Mouse (Mus musculus): ENCODE data around the gene Fam19a5. TPM values are rescaled to one million over a fixed set of nuclear protein-coding genes. Genes with fewer than 3 reads are reported as not detected.

Fam19a5 gene
- polyA plus RNA-seq, 1 experiment from 2014 or later: 5.9 TPM

DNA sequence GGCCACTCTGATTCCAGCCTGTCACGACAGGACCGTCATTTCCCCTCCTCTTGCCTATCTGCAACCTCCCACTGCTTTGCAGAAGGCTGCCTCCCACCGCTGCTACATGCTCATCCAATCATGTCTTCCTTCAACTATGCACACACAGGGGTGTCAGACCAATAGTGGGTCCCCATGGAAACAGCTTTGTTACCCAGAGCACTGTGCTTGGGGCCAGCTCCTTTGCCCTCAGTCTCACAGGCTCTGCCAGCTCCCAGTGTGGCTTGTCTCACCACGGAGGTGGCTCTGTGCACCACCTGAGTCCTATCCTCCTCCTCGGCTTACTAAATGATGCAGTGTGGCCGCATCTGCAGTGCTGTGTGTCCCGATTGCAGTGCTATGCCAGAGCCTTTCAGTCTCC, 123.3 kb downstream of the Fam19a5 start:
- TF ChIP-seq CTCF (IDR thresholded peaks at IDR 0.05; ENCODE audit: low read depth): no peak
- Histone ChIP-seq H3K4me2 (ENCODE audit: low read length) (no peak overlapping the region), H3K4me1 (replicated peaks; ENCODE audit: insufficient read depth, low read length) (no peaks in the 10 kb centered on the region), H3K27ac (no peak overlapping the region), H3K27me3 (ENCODE audit: insufficient read depth, low read length) (no peaks in the 10 kb centered on the region), H3K9me3 (replicated peaks; ENCODE audit: low read length) (no peaks in the 10 kb centered on the region), H3K9ac (ENCODE audit: low read depth, low read length) (no peak overlapping the region), H3K36me3 (ENCODE audit: insufficient read depth, low read length) (no peaks in the 10 kb centered on the region), H3K4me3 (replicated peaks; ENCODE audit: low read depth, low read length) (no peak overlapping the region)
- ATAC-seq (replicated peaks; ENCODE audit: low FRiP score, low read depth): no peak
- WGBS: 66% methylated on average over 7 of the region's 7 CpGs
- DNase-seq (ENCODE audit: low spot score): no peak

DNA sequence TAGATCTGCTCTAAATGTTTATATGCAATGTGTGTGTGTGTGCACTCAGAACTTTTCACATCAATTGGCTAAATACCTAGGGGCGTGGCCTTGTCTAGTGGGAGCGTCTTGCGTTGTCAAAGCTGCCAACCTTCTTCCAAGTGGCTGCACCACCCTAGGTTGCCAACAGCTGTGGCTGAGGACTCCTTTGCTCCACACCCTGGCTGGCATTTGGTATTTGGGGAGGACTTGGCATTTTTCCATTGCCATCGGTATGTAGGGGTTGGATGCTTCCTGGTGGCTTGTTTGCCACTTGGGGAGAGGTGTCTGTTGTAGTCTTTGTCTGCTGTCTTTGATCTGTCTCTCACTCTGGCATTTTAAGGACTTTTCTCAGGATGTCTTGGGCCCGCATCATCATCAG, 124.0 kb downstream of the Fam19a5 start:
- Histone ChIP-seq H3K4me3 (replicated peaks; ENCODE audit: low read depth, low read length) (no peak overlapping the region), H3K27ac (no peak overlapping the region), H3K9ac (ENCODE audit: low read depth, low read length) (no peak overlapping the region), H3K27me3 (ENCODE audit: insufficient read depth, low read length) (no peaks in the 10 kb centered on the region), H3K9me3 (replicated peaks; ENCODE audit: low read length) (no peaks in the 10 kb centered on the region), H3K36me3 (ENCODE audit: insufficient read depth, low read length) (no peaks in the 10 kb centered on the region), H3K4me2 (ENCODE audit: low read length) (no peak overlapping the region), H3K4me1 (replicated peaks; ENCODE audit: insufficient read depth, low read length) (no peaks in the 10 kb centered on the region)
- 65% methylated on average over 5 of the region's 5 CpGs for WGBS
- TF ChIP-seq CTCF (IDR thresholded peaks at IDR 0.05; ENCODE audit: low read depth): no peak
- no peak for ATAC-seq (replicated peaks; ENCODE audit: low FRiP score, low read depth)
- no peak for DNase-seq (ENCODE audit: low spot score)

- 53% methylated on average over 9 of the region's 9 CpGs for WGBS
Measured at GRCm38 (mm10) chr15:87671929-87672328, 127.8 kb downstream of the Fam19a5 start.

DNA sequence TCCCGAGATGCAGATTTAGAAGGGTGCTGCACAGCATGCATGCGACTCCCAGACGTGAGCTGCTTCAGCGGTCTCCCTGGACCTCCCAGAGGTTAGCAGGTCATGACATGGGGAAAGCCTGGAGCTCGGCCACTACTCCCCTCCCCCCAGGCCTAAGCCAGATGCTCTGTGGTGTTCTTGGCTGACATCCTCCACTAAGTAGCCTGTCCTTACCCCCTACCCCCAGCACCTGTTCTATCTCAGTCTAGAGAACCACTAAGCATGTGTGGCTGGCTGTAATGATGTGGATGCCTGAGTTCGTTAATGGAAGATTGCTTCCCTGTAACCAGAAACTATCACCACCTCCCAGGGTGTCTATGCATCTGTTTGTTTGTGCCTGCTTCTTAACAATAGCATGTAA, 134.6 kb downstream of the Fam19a5 start:
- no peaks in the 10 kb centered on the region for H3K36me3 ChIP-seq (ENCODE audit: insufficient read depth, low read length)
- no peaks in the 10 kb centered on the region for H3K9me3 ChIP-seq (replicated peaks; ENCODE audit: low read length)
- H3K27me3 ChIP-seq (ENCODE audit: insufficient read depth, low read length): no peaks in the 10 kb centered on the region
- no peak overlapping the region for H3K27ac ChIP-seq
- H3K4me3 ChIP-seq (replicated peaks; ENCODE audit: low read depth, low read length): no peak overlapping the region
- H3K9ac ChIP-seq (ENCODE audit: low read depth, low read length): no peak overlapping the region
- no peak for TF ChIP-seq CTCF (IDR thresholded peaks at IDR 0.05; ENCODE audit: low read depth)
- H3K4me2 ChIP-seq (ENCODE audit: low read length): no peak overlapping the region
- DNase-seq (ENCODE audit: low spot score) (peak; percentile 14), ATAC-seq (replicated peaks; ENCODE audit: low FRiP score, low read depth) (no peak; the same call in 1 of the 2 replicates)
- WGBS: 42% methylated on average over 6 of the region's 6 CpGs
- H3K4me1 ChIP-seq (replicated peaks; ENCODE audit: insufficient read depth, low read length): no peaks in the 10 kb centered on the region

More at GRCm38 (mm10) chr15:87671929-87672328, 127.8 kb downstream of the Fam19a5 start:
- no peak overlapping the region for H3K4me2 ChIP-seq (ENCODE audit: low read length)
- H3K36me3 ChIP-seq (ENCODE audit: insufficient read depth, low read length): no peaks in the 10 kb centered on the region
- TF ChIP-seq CTCF (IDR thresholded peaks at IDR 0.05; ENCODE audit: low read depth): no peak
- no peak overlapping the region for H3K27ac ChIP-seq
- ATAC-seq (replicated peaks; ENCODE audit: low FRiP score, low read depth): no peak
- no peaks in the 10 kb centered on the region for H3K9me3 ChIP-seq (replicated peaks; ENCODE audit: low read length)
- H3K9ac ChIP-seq (ENCODE audit: low read depth, low read length): no peak overlapping the region
- no peaks in the 10 kb centered on the region for H3K4me1 ChIP-seq (replicated peaks; ENCODE audit: insufficient read depth, low read length)
- no peak for DNase-seq (ENCODE audit: low spot score)
- no peaks in the 10 kb centered on the region for H3K27me3 ChIP-seq (ENCODE audit: insufficient read depth, low read length)
- H3K4me3 ChIP-seq (replicated peaks; ENCODE audit: low read depth, low read length): no peak overlapping the region

DNA sequence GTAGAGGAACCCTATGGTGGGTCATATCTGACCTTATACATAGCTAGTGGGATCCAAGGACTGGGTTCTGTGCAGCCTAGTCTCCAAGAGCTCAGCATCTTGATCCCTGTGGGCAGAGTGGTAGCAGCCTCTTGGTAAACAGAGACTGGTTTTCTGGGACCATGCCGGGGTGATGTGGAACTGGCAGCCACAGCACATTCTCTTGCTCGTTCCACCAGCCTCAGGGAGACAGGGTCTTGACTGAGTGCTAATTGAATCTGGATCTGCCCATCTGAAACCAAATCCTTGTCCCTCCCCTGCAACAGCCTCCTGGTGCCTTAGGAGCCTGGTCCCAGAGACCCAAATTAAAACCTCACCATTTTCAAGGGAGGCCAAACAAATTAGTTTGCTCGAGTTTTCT, 138.3 kb downstream of the Fam19a5 start:
- H3K9ac ChIP-seq (ENCODE audit: low read depth, low read length): no peak overlapping the region
- 47% methylated on average over 3 of the region's 3 CpGs for WGBS
- no peaks in the 10 kb centered on the region for H3K4me1 ChIP-seq (replicated peaks; ENCODE audit: insufficient read depth, low read length)
- H3K36me3 ChIP-seq (ENCODE audit: insufficient read depth, low read length): no peaks in the 10 kb centered on the region
- DNase-seq (ENCODE audit: low spot score) (peak; percentile 33), ATAC-seq (replicated peaks; ENCODE audit: low FRiP score, low read depth) (no peak)
- H3K9me3 ChIP-seq (replicated peaks; ENCODE audit: low read length): no peaks in the 10 kb centered on the region
- H3K4me2 ChIP-seq (ENCODE audit: low read length): no peak overlapping the region
- TF ChIP-seq CTCF (IDR thresholded peaks at IDR 0.05; ENCODE audit: low read depth): no peak
- no peak overlapping the region for H3K4me3 ChIP-seq (replicated peaks; ENCODE audit: low read depth, low read length)
- H3K27me3 ChIP-seq (ENCODE audit: insufficient read depth, low read length): no peaks in the 10 kb centered on the region
- H3K27ac ChIP-seq: no peak overlapping the region

GRCm38 (mm10) chr15:87686415-87687040, 142.4 kb downstream of the Fam19a5 start:
- no peaks in the 10 kb centered on the region for H3K9me3 ChIP-seq (replicated peaks; ENCODE audit: low read length)
- no peak overlapping the region for H3K4me3 ChIP-seq (replicated peaks; ENCODE audit: low read depth, low read length)
- H3K9ac ChIP-seq (ENCODE audit: low read depth, low read length): no peak overlapping the region
- no peak; the same call in 1 of the 2 replicates for ATAC-seq (replicated peaks; ENCODE audit: low FRiP score, low read depth)
- H3K4me1 ChIP-seq (replicated peaks; ENCODE audit: insufficient read depth, low read length): no peaks in the 10 kb centered on the region
- 51% methylated on average over 10 of the region's 10 CpGs for WGBS
- no peak overlapping the region for H3K4me2 ChIP-seq (ENCODE audit: low read length)
- no peak overlapping the region for H3K27ac ChIP-seq
- H3K36me3 ChIP-seq (ENCODE audit: insufficient read depth, low read length): no peaks in the 10 kb centered on the region
- no peak for TF ChIP-seq CTCF (IDR thresholded peaks at IDR 0.05; ENCODE audit: low read depth)
- H3K27me3 ChIP-seq (ENCODE audit: insufficient read depth, low read length): no peaks in the 10 kb centered on the region
- DNase-seq (ENCODE audit: low spot score): no peak

All from kidney, postnatal 0 days (tissue).